Mouse (Mus musculus): Measurements from ENCODE around the gene Troap.
A peak's percentile ranks its signal among the peaks of the same experiment; 100 is the strongest.

DNA sequence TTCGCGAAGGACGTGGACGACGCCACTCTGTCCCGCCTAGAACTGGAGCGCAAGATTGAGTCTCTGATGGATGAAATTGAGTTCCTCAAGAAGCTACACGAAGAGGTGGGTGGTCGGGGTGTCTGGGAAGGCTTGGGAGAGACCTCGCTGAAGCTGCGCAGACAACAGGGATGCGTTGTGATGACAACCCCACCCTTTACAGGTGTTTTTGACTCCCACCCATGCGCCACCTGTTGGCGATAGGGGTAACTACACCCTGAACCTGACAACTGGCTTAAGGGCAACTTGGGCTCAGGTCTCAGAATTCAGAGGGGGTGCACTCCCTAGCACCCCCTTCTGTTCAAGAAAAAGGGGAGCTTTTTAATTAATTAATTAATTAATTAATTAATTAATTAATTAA is 18.0 kb upstream of the Troap start:
- TF ChIP-seq USF1 (IDR thresholded peaks at IDR 0.05; ENCODE audit: low read depth) (no peak), POLR2A (IDR thresholded peaks at IDR 0.05; ENCODE audit: insufficient read length, low read depth) (no peak), POLR2AphosphoS2 (IDR thresholded peaks at IDR 0.05; ENCODE audit: insufficient read length, low read depth) (no peak), MAX (IDR thresholded peaks at IDR 0.05; ENCODE audit: low read depth) (no peak), MYOD1 (IDR thresholded peaks at IDR 0.05; ENCODE audit: control insufficient read depth in 1 of 3, insufficient read length in 2 of 3, low read depth in 2 of 3) (peak in 1 of 3 experiments; percentile 42), E2F4 (IDR thresholded peaks at IDR 0.05; ENCODE audit: insufficient read depth) (no peak), CEBPB (IDR thresholded peaks at IDR 0.05; ENCODE audit: insufficient read depth, poor library complexity, severe bottlenecking) (no peak), MYOG (IDR thresholded peaks at IDR 0.05; ENCODE audit: control insufficient read depth in 1 of 3, insufficient read depth in 1 of 3, insufficient read length in 2 of 3, low read depth in 2 of 3) (no peak), TCF12 (IDR thresholded peaks at IDR 0.05; ENCODE audit: insufficient read depth, poor library complexity, severe bottlenecking) (no peak), SRF (IDR thresholded peaks at IDR 0.05; ENCODE audit: control insufficient read depth, insufficient read length, low read depth) (no peak)
